Mouse (Mus musculus) skeletal muscle tissue, postnatal 0 days (tissue): ENCODE results near the gene Mapk14. TPM values are rescaled to one million over a fixed set of nuclear protein-coding genes. Genes with fewer than 3 reads are reported as not detected.

Source experiments
- polyA plus RNA-seq: library from polyadenylated mRNA; unstranded; fragments of >200 nt; fragmentation: Nextera tagmentation; extraction: Ambion mirVana; gene quantifications from 2 replicates; pipeline ENCODE4 v1.2.1, GENCODE M21; 2015

Gene Mapk14
- polyA plus RNA-seq: 28.2 and 28.5 TPM in 2 replicates

DNA sequence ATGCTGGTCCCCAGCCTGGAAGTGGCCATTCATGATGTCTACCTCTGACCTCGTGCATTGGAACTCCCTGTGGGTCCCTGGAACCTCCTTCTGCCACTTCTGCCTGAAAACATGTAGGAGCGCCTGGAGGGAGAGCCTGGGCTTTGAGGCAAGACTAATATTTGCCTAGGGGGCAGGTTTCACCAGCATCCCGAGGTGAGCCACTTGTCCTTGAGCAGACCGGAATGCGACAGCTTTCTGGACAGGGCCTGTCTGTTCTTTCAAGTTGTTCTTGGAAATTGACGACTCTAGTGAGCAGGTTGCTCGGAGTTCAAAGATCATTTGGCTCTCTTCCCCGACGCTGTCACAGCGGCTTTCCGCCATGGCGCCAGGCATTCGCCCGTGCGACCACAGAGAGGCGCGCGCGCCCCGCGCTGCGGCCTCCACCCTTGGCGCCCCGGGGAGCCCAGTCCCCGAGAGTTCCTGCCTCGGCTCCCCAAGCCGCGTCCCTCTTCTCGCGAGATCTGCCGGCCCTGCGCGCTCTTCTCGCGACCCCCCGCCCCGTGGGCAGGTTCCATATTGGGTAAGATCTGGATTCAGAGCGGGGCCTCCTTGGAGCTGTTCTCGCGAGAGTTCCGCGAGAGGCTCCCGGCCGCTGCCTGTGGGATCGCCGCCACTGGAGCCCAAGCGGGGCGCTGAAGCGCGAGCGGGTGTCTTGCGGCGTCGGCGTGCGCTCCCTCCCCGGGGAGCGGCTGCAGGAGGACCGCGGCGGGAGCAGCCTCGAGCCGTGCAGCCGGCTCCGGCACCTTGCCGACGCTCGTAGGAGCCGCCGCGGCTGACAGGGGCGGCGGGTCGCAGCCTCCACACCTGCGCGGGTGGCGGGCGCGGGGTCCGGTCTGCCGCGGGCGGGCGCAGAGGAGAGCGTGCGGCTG lies at the start of gene Mapk14:
Mapk14 (plus strand) TSS at position 554 of the 911 bp plus-strand sequence.

DNA sequence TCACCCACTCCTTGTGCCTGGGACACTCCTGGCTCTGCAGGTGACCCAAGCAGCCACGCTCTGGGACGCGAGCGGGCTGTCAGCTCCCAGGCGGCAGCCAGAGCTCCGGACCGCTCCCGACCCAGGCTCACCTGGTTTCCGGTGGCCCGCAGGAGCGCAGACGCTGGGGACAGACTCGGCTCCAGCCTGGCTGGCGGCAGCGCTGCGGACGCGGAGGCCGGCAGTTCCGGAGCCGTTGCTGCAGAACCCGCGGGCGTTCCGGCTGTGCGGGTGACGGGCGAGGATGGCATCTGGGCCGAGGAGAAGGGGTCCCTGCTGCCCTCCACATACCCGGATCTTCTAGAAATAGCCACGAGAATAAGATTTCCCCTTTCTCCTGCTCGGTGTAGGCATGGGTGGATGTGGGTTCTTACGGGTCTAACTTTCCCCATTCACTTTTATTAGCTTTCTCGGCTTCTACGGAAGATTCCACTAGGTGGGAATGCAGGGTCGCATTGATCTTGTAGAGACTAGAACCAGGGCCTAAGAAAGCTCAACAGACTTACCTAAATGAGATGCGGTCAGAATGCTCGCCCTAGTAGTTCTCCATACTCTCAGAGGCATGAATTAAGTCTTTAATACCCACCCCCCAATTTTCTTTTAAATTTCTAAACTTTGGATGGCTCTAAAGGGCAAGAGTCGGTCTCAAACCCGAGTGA lies 1.4 kb upstream of the Mapk14 start, which contains the start of gene Slc26a8:
Slc26a8 (minus strand) TSS at position 648 of the 698 bp plus-strand sequence.

DNA sequence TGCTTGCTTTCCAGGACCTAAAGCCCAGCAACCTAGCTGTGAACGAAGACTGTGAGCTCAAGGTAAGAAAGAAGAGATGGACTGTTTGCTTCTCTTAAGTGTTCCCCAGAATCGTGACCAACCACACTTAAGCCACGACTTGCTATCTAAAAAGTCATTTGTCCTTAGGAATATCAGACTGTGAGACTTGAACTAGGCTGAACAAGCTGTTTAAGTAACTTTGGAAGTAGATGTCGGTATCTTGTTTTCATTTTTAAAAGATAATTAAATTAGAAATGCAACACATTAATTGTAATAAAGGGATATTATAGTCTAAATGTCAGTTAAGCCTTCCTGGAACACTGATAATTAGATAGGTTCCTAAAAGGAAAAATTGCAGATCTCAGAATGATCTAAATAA lies 34.7 kb downstream of the Mapk14 start, which contains the start of gene AC170998.1:
AC170998.1 (plus strand) TSS at position 301 of the 400 bp plus-strand sequence.

DNA sequence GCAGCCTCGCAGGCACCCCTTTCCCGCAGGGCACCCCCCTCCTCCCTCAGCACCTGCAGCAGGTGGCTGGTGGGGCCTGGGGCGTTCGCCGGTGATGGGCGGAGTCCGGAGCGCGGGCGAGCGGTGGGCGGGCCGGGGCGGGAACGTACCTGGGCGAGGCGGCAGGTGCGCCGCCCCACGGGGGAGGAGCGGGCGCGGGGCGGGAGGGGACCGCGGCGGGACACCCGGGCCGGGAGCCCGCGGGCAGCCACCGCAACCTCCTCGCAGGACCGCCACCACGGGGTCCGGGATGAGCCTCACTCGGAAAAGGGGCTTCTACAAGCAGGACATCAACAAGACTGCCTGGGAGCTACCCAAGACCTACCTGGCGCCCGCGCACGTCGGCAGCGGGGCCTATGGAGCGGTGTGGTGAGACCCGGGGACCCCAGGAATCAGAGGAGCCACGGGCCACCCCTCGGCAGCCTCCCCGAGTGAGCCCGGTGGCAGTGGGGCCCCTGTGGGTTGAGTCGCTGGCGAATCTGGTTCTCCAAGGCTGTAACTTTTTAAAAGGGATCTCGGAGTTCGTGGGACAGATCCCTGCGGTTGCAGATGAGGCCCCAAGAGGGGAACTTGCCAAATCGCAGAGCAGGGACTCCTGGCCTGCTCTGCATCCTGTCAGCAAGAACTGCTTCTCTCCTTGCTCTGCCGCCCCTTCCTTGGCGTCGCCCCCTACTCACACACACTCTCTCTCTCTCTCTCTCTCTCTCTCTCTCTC lies 78.2 kb downstream of the Mapk14 start, which contains the start of gene Mapk13:
Mapk13 (plus strand) TSS at position 177 of the 754 bp plus-strand sequence.

Other genes with a start within 250 kb of the Mapk14 start
- 6.8 and 9.6 TPM in 2 replicates for gene Fkbp5, start 173.8 kb upstream of the Mapk14 start, polyA plus RNA-seq
- gene Armc12, start 160.5 kb upstream of the Mapk14 start, polyA plus RNA-seq: not detected in 2 replicates
- gene Clpsl2, start 141.9 kb upstream of the Mapk14 start, polyA plus RNA-seq: not detected in 2 replicates
- gene Clps, start 130.6 kb upstream of the Mapk14 start, polyA plus RNA-seq: not detected in 2 replicates
- gene Lhfpl5, start 115.7 kb upstream of the Mapk14 start, polyA plus RNA-seq: 0.09 and 0.19 TPM in 2 replicates
- 19.8 and 30.8 TPM in 2 replicates for gene Srpk1, start 68.6 kb upstream of the Mapk14 start, polyA plus RNA-seq
- gene Slc26a8, start 1.1 kb upstream of the Mapk14 start, polyA plus RNA-seq: 0.77 and 1.0 TPM in 2 replicates
- gene AC170998.1, start 34.8 kb downstream of the Mapk14 start, polyA plus RNA-seq: 0.90 and 1.1 TPM in 2 replicates
- gene Mapk13, start 78.0 kb downstream of the Mapk14 start, polyA plus RNA-seq: 0.97 and 5.9 TPM in 2 replicates
- gene Brpf3, start 109.8 kb downstream of the Mapk14 start, polyA plus RNA-seq: 3.0 and 3.4 TPM in 2 replicates
- 0.63 TPM in 1 of 2 replicates, not detected in the other for gene Pnpla1, start 167.1 kb downstream of the Mapk14 start, polyA plus RNA-seq
- 0.06 and 0.07 TPM in 2 replicates for gene 4930539E08Rik, start 224.0 kb downstream of the Mapk14 start, polyA plus RNA-seq